Mouse (Mus musculus) erythroid progenitor cell, adult 5-6 weeks (primary cell): ENCODE data around the gene Ttyh3. TPM values are rescaled to one million over a fixed set of nuclear protein-coding genes. Genes with fewer than 3 reads are reported as not detected.

Source experiments
- ATAC-seq: replicated peaks from 2 replicates; pipeline ENCODE4 v1.8.0; 2016; ENCODE audit warnings: moderate number of reproducible peaks, mild to moderate bottlenecking, moderate TSS enrichment, inconsistent platforms; ENCODE audit not compliant: poor library complexity, low FRiP score, severe bottlenecking
- total RNA-seq, 2 experiments: library from RNA; stranded (forward) in 1 of 2; stranded (reverse) in 1 of 2; fragments of 150-400 nt in 1 of 2; fragments of 186-747, 209-891 nt in 1 of 2; gene quantifications; 2 replicates each; pipeline versions ENCODE4 v1.2.3 to v1.2.4; 2015 to 2017; ENCODE audit warnings: low replicate concordance in 2 of 2

The Ttyh3 gene
- total RNA-seq, 2 experiments from 2014 or later: 21.8 to 23.2 TPM

- no peak for ATAC-seq
These were observed 5.4 kb upstream of the Ttyh3 start for GRCm38 (mm10) chr5:140654096-140654845.

DNA sequence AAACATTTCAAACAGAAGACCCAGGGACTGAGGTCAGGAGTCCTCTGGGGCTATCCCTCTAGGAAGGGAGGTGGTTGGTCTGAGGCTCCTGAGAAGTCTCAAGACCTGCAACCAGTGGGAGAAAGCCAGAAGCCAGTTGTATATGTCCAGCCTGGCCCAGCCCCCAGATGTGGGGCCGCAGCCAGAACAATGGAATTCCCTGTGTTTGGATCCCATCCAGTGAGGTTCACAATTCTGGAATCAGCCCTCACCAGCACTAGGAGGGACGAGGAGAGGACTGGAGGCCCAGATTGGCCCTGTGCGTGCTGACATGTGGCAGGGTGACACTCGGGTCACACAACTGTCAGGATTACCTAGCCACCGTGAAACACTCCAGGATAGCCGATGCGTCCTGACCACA, 3.8 kb upstream of the Ttyh3 start:
- no peak for ATAC-seq

DNA sequence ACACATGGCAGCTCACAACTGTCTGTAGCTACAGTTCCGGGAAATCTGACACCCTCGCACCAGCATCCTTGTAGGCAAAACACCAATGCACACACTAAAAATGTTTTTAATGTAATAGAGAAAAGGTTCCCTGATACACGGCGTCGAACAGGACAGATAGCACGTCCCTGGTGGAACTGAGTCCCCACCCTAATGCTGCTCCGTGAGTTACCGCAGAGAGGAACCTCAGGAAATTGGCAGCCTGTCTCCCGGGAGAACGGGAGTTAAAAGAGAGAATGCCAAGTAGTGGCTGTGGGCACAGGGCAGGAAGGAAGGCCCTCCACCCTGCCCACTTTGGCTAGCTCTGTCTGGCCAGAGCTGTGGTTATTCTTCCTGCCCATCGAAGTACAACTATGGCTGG, 2.4 kb upstream of the Ttyh3 start:
- no peak for ATAC-seq

- ATAC-seq: no peak
These were observed 1.1 kb upstream of the Ttyh3 start for GRCm38 (mm10) chr5:140649881-140650414.

DNA sequence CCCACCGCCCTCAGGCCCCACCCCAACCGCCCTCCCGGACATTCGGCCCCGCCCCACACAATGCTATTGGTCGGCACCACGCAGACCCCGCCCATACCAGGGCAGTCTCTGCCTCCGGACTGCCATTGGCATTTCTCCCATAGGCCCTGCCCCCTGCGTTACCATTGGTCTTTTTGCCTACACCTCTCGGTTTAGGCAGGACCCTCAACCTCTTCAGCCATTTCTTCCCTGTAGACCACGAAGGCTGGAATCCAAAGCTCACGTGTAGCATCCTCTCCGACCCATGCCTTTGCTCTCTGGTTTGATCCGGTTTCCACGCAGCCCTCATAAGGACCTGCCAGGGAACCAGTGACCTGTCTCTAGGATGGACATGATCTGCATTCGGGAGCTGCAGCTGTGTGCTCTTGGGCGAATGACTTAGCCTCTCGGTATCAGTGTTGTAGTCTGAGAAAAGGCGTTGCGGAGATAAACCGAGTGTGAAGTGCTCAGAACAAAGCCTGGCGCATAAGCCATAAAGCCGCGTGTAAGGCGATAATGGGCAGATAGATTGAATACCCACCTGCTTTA, 353 bp upstream of the Ttyh3 start:
- peak; percentile 82 for ATAC-seq

- ATAC-seq: no peak
These were observed 861 bp downstream of the Ttyh3 start for GRCm38 (mm10) chr5:140647821-140648518.

GRCm38 (mm10) chr5:140647031-140647760, 1.6 kb downstream of the Ttyh3 start:
- no peak for ATAC-seq

GRCm38 (mm10) chr5:140646171-140646570, 2.7 kb downstream of the Ttyh3 start:
- ATAC-seq: no peak

DNA sequence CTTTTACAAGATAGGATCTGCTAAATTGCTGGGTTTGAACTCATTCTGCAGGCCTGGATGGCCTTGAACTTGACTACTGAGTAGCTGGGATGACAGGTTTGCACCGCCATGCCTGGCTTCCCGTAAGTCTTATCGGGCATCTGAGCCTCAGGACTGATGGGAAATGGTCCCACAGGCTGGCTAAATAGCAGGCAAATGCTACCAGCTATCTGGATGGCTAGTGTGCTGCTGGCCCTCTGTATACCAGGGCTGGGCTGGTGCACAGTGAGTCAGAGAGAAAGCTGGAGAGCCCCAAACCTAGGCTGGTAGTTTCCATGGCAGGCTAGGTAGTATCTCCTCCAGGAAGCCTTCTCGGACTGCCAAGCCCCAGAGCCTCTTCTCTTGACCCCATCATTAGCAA, 3.4 kb downstream of the Ttyh3 start:
- 0 out of 2 replicates have a peak, but pooled peaks have one; percentile 9 for ATAC-seq

DNA sequence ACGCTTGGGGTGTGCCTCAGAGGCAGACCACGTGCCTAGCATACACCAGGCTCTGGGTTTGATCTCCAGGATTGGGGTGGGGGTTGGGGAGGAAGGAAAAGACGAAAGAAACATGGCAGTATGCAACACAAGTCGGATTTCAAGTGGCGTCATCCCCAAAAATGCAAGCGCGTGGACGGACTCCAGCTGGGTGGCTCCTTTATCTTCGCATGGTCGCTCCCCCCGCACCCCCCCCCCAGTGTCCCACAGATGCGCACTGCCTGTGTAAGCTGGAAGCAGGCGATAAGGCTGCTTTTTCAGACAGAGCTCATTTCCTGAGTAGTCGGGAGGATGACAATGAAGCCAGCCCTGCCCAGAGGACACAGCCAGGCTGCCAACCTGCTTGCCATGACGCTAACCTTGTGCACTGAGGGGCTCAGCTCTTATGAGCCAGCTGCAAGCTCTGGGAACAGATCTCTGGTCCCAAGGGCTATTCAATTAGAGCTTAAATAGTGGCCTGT, 4.1 kb downstream of the Ttyh3 start:
- ATAC-seq: peak; percentile 56

DNA sequence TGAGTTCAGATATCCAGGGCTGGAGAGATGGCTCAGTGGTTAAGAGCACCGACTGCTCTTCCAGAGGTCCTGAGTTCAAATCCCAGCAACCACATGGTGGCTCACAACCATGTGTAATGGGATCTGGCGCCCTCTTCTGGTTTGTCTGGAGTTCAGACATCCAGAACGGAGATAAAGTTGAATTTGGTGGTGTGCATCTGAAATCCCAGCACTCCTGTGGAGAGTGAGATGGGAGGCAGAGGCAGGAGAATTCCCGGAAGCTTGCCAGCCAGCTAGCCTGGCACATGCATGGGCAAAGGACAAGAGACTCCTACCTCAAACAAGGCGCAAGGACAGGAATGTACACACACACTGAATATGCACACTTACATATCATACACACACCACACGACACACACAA, 4.6 kb downstream of the Ttyh3 start:
- no peak for ATAC-seq

GRCm38 (mm10) chr5:140642076-140642475, 6.8 kb downstream of the Ttyh3 start:
- ATAC-seq: no peak

- no peak for ATAC-seq
These were observed 7.4 kb downstream of the Ttyh3 start for GRCm38 (mm10) chr5:140641254-140641928.

GRCm38 (mm10) chr5:140640812-140641211, 8.0 kb downstream of the Ttyh3 start:
- no peak for ATAC-seq

DNA sequence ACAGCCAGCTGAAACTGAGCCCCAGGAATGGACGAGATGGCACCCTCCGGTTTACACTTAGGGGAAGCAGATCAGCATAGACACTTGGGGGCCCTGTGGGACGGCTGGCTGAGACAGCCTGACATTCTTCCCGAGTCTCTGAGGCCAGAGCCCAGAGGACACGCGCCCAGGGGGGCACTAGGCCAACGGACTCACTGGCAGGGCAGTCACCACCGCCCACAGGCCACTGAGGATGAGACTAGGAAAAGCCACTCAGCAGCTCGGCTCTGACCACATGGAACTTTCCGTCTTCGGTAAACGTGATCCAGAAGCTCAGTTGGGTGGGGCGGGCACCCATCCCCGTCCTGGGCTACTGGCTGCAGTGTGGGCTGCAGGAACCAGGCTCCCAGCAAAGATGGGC, 9.0 kb downstream of the Ttyh3 start:
- no peak for ATAC-seq

DNA sequence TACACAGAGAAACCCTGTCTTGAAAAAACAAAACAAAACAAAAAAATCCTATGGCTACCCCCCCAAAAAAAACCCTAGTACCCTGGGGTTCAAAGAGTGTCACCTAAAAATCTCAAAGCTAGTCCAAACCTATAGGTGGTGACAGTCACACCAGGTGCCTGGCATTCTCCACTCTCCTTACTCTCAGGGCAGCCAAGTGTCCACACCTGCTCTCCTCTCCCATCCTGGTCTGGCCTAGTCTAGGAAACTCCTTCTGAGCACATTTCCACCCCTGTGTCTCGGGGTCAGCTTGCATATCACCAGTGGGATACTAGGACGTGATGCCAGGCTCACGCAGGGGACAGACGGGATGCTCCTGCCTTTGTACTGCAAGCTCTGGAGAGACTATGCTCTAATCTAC, 9.5 kb downstream of the Ttyh3 start:
- ATAC-seq: no peak

DNA sequence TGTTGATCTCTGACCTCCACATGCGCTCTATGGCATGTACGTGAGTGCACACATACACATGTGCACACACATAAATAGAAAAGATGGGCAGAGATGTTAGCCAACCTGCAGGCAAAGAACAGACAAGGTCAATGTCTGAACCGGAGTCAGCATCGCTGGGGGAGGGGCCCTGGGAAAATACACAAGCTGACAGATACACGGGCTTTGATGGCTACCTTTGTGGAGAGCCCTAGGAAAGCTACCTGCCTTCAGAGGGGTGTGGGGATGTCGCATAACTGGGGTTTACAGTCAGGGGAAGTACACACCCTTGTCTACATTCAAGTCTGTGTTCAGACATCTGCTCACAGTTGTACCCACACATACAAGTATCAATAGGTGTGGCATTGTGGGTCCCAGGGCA, 10.3 kb downstream of the Ttyh3 start:
- ATAC-seq: no peak

DNA sequence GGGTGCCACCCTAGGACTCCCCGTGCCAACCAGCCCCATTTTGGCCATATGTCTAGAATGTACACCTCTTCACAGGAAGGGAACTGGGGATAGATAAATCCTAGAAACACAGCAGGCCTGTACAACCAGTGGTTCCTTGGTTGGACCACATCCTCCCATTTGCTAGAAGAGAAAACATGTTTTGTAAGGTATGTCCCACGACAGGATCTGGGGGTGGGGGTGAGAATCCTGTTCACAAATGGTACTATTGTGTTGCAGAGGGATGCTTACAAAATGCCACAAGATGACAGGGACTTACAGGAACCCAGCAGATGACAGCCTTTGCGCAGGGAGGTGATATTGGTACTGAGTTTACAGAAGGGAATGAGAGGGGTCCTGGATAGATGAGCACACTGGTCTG, 10.8 kb downstream of the Ttyh3 start:
- no peak for ATAC-seq

- ATAC-seq: no peak
These were observed 11.8 kb downstream of the Ttyh3 start for GRCm38 (mm10) chr5:140637058-140637410.
